33 mouse cellular contexts compared by ENCODE assay signal in genomic region chr7:16265856-16266255, GRCm38 (mm10). TPM values are rescaled to one million over a fixed set of nuclear protein-coding genes. Genes with fewer than 3 reads are reported as not detected.
"Had no signal": no experiment of that assay in that cellular context is flagged by ENCODE, and none has a peak within 500 bp of the region (broad histone marks: within the 10 kb centered on the region; RNA-seq: fewer than 3 reads in every experiment).

No protein-coding gene starts in this region.

- H3K9me3 ChIP-seq: limb, embryonic 15.5 days; liver, embryonic 12.5 days; liver, embryonic 13.5 days; liver, embryonic 15.5 days; lung, embryonic 15.5 days; megakaryocyte, embryonic 14.5 days; midbrain, embryonic 13.5 days; midbrain, embryonic 15.5 days had no signal

- ATAC-seq: liver, embryonic 12.5 days; liver, postnatal 0 days; lung, postnatal 0 days; midbrain, embryonic 13.5 days; midbrain, embryonic 15.5 days; midbrain, embryonic 16.5 days had no signal

- H3K4me3 ChIP-seq: left cerebral cortex, adult 2 months; limb, embryonic 10.5 days; limb, embryonic 12.5 days; limb, embryonic 13.5 days; limb, embryonic 15.5 days; liver, embryonic 12.5 days; liver, embryonic 13.5 days; liver, embryonic 15.5 days; lung, embryonic 15.5 days; megakaryocyte, embryonic 14.5 days; midbrain, embryonic 12.5 days; midbrain, embryonic 13.5 days; midbrain, embryonic 15.5 days; myocyte; neural tube, embryonic 12.5 days had no signal

- H3K4me1 ChIP-seq: limb, embryonic 10.5 days; limb, embryonic 12.5 days; limb, embryonic 13.5 days; limb, embryonic 15.5 days; liver, embryonic 15.5 days; lung, embryonic 15.5 days; midbrain, embryonic 12.5 days; neural tube, embryonic 12.5 days had no signal

- H3K36me3 ChIP-seq: limb, embryonic 10.5 days; limb, embryonic 12.5 days; limb, embryonic 15.5 days; liver, embryonic 12.5 days; liver, embryonic 15.5 days; lung, embryonic 15.5 days; midbrain, embryonic 12.5 days; midbrain, embryonic 13.5 days; midbrain, embryonic 15.5 days; neural tube, embryonic 12.5 days had no signal

- H3K9ac ChIP-seq: limb, embryonic 12.5 days; limb, embryonic 13.5 days; limb, embryonic 15.5 days; liver, embryonic 12.5 days; liver, embryonic 13.5 days; liver, embryonic 14.5 days; liver, embryonic 15.5 days; liver, postnatal 0 days; lung, embryonic 14.5 days; lung, embryonic 15.5 days; midbrain, embryonic 12.5 days; midbrain, embryonic 13.5 days; midbrain, embryonic 15.5 days; neural tube, embryonic 12.5 days had no signal

- DNase-seq: left cerebral cortex, postnatal 4 days; liver; liver, embryonic 13.5 days; liver, postnatal 0 days; lung, adult 18-20 months; lung, adult 2 months; lung, embryonic 14.5 days; lung, postnatal 10 days; lung, postnatal 14 days; lung, postnatal 36 days; lung, postnatal 4 days; midbrain, embryonic 14.5 days had no signal

- H3K27ac ChIP-seq: left cerebral cortex, adult 2 months; limb, embryonic 10.5 days; limb, embryonic 12.5 days; limb, embryonic 13.5 days; limb, embryonic 15.5 days; liver, embryonic 12.5 days; liver, embryonic 13.5 days; liver, embryonic 14.5 days; liver, embryonic 15.5 days; lung, embryonic 15.5 days; macrophage; midbrain, embryonic 12.5 days; midbrain, embryonic 13.5 days; midbrain, embryonic 15.5 days; neural tube, embryonic 12.5 days had no signal

- H3K27me3 ChIP-seq: limb, embryonic 13.5 days; limb, embryonic 15.5 days; liver, embryonic 12.5 days; liver, embryonic 13.5 days; liver, embryonic 15.5 days; lung, embryonic 15.5 days; megakaryocyte, embryonic 14.5 days; midbrain, embryonic 15.5 days had no signal

- H3K4me2 ChIP-seq: limb, embryonic 12.5 days; limb, embryonic 13.5 days; limb, embryonic 15.5 days; liver, embryonic 11.5 days; liver, embryonic 12.5 days; liver, embryonic 13.5 days; liver, embryonic 15.5 days; lung, embryonic 14.5 days; lung, embryonic 15.5 days; midbrain, embryonic 12.5 days; midbrain, embryonic 13.5 days; midbrain, embryonic 15.5 days; neural tube, embryonic 12.5 days had no signal

RNA-seq across cellular contexts. Expression of gene C5ar1, which starts 6.5 kb away (rescaled TPM):
- polyA plus RNA-seq: myocyte had no signal

RNA-seq across cellular contexts. Expression of gene C5ar2, which starts 21.9 kb away (rescaled TPM):
- polyA plus RNA-seq: limb, embryonic 11.5 days; limb, embryonic 12.5 days; midbrain, embryonic 14.5 days; midbrain, embryonic 15.5 days; myocyte; neural tube, embryonic 11.5 days had no signal
